Mouse (Mus musculus) cerebellum, adult (tissue): ENCODE measurements around the gene Cic.
"Not testable (repeated sequence)": the region's sequence is repeated elsewhere in the genome, so short reads cannot be mapped to it uniquely, and the experiment has no call there.

ENCODE experiments used
- ATAC-seq: cut with Nextera tagmentation; 2 replicates; pipeline ENCODE4 v1.9.2; 2017; ENCODE audit warnings: mild to moderate bottlenecking, moderate library complexity, mixed read lengths; ENCODE audit not compliant: insufficient number of reproducible peaks, low FRiP score, low TSS enrichment

Gene Cic

DNA sequence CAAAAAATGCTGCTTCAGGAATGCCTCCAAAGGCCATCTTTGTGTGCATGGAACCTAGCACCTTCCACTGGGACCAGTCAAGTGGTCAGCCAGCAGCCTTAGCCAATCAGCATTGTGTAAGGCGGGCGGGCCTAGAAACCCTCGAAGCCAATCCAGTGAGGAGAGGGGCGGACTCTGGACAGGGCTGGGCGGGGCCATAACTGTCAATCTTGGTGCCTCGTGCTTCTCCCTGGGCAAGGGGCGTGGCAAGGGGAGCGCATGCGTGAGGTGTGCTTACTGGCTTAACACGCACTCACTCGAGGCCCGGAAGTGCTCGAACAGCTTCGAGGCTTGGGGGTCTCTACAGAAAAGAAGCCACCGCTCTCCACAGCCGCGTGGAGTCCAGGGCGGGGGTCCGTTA lies 33.6 kb downstream of the Cic start, which contains the start of gene Prr19:
Gene Prr19, plus strand, starts transcription at position 349 of the 400 bp plus-strand sequence.
- no peak for ATAC-seq

DNA sequence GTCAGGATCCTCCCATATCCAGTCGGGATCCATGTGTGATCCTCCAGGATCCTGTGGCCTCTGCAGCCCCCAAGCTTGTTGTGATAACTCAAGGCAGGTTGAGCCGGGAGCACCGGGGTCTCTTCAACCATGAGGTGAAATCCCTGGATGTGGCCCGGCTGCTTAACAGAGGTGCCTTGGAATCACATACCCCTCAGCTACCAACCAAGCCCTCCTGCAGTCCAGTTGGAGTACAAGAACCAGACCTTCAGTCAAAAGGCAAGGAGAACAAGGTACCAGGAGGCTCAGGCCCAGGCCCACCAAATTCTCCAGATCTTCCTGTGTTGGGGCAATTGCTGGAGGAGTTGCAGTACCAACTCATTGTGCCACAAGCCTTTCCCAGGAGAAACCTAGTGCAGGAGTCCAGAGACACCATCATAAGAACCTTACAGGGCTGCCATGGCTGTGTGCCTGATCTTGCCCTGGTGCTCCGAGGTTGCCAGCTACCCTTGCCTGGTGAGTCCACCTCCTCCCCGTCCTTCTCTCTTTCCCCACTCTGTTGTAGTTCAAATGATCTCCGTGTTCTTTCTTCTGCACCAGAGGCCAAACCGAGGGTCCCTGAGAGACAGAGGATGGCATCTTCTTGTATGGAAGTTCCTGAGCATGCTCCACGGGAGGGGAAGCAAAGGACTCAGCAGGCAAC lies 35.6 kb downstream of the Cic start:
- no peak for ATAC-seq

DNA sequence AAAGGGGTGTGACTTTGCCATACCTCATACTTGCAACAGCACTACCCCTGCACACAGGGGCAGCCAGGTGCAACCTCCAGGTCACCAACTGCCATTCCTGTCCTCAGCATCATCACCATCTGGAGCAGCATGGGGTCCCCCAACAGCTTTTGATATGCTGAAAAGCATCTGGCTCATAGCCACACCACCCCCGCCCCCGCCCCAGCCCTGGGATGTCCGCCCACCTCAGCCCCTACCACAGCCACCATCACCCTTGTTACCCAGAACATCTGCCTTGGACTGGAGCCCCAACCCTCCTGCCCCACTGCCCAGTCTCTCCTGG lies 36.1 kb downstream of the Cic start:
- ATAC-seq: no peak

- ATAC-seq: no peak
Observed at GRCm38 (mm10) chr7:25305481-25305880, 38.0 kb downstream of the Cic start.

- ATAC-seq: peak; percentile 69; the same call in 1 of the 2 replicates
Observed at GRCm38 (mm10) chr7:25305956-25306613, 38.6 kb downstream of the Cic start, which contains the start of gene Tmem145. TSS of gene Tmem145 (plus strand) at chr7:25306106.

GRCm38 (mm10) chr7:25306614-25306996 lies 39.1 kb downstream of the Cic start:
- no peak for ATAC-seq

DNA sequence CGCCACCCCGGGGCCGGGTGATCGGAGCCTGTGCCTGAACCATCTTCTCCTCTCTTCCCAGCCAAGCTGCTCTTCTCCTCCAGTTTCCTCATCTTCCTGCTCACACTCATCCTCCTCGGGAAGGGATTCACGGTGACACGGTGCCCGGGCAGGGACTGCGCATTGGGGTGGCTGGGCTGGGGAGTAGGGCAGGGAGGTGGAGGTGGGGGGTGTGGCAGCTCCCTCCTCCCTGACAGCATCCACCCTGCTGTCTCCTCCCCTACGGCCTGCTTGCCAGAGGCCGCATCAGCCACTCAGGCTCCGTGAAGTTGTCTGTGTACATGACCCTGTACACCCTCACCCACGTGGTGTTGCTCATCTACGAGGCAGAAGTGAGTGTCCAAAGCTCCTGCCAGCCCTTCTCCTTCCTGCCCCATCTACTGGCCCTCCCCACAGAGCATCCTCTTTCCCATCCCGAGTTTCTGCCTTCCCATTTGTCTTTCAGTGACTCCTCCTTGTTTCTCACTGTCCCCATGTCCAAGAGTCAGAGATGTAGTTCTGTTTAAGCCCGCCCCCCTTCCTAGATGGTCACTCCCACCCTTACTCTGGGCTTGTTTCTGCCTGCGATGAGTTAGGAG lies 41.3 kb downstream of the Cic start:
- no peak for ATAC-seq

DNA sequence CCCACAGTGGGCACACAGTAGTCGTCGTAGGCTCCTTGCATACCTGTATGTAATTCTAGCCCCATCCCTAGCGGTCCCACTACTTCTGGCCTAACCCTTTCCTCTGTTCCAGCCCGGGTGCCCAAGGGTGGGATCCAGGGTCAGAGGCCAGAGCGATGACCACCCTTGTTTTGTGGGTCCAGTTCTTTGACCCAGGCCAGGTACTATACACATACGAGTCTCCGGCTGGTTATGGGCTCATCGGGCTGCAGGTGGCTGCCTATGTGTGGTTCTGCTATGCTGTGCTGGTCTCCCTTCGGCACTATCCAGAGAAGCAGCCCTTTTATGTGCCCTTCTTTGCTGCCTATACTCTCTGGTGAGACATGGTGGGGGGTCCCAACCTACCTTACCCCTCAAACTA lies 41.9 kb downstream of the Cic start:
- no peak for ATAC-seq

- ATAC-seq: no peak
Observed at GRCm38 (mm10) chr7:25311193-25311592, 43.7 kb downstream of the Cic start.

- no peak for ATAC-seq
Observed at GRCm38 (mm10) chr7:25313325-25313724, 45.8 kb downstream of the Cic start.

- no peak for ATAC-seq
Observed at GRCm38 (mm10) chr7:25314606-25315305, 47.3 kb downstream of the Cic start.

- ATAC-seq: no peak
Observed at GRCm38 (mm10) chr7:25315306-25316041, 48.0 kb downstream of the Cic start.

DNA sequence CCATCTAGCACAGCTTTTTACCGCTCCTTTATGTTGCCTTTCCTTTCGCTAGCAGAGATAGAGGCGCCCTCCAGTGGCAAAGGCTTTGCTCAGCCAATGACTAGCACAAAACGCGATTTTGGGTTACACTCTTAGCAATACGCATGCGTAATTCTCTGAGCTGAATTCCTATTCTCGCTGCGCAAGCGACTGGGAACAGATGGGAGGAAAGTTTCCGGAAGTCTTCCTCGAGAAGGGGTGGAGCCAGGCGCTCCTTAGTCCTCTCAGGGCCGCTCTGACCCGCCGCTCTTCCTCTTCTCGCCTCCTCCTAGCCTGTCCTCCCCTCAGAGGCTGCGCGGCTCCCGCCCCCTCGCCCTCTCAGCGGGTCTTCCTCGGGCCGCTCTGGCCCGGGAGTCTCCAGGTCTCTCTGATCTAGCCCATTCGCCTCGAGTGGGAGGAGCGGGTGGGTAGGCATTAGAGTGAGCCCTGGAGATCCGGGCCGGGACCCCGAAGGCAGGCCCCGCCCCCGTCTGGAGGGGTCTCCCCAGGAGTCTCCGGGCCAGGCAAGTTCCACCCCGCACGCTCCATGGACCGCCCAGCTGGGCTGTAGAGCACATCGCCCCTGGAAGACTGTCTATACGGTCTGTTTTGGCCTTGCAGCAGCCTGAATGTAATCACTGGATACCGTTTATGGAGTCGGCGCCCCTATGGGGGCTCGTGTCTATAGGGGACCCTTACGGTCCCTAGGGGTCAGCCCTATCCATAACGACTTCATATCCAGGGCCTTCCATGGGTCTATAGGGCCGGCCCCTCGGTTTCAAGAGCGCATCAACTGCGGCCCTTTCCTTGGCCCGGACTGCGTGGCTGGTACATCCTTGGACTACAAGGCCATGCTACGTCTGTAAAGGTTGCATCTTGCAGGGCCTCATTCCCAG lies 49.3 kb downstream of the Cic start, which contains the start of gene Megf8:
Gene Megf8, plus strand, starts transcription at position 633 of the 914 bp plus-strand sequence.
- peak; percentile 94 for ATAC-seq

DNA sequence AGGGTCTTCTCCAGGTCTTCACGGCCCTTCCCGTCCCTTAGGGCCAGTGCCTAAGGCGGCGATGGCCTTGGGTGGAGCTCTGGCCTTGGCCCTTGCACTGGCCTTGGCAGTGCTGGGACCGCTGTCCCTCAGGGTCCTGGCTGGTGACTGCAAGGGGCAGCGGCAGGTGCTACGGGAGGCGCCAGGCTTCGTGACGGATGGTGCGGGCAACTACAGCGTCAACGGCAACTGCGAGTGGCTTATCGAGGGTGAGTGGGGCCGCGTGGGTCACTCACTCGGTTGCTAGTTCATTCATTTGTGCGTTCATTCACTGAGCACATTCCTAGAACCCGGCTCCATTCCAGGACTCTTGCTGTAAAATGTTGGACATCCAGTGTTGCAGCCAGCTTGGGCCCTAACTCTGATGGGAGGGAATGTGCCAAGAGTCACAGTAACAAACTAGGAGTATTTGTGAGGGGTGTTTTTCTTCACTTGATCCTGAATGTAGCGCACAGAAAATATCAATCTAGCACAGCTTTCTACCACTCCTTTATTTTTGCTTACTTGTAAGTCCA lies 50.0 kb downstream of the Cic start:
- no peak for ATAC-seq

- no peak for ATAC-seq
Observed at GRCm38 (mm10) chr7:25322058-25322484, 54.6 kb downstream of the Cic start.

DNA sequence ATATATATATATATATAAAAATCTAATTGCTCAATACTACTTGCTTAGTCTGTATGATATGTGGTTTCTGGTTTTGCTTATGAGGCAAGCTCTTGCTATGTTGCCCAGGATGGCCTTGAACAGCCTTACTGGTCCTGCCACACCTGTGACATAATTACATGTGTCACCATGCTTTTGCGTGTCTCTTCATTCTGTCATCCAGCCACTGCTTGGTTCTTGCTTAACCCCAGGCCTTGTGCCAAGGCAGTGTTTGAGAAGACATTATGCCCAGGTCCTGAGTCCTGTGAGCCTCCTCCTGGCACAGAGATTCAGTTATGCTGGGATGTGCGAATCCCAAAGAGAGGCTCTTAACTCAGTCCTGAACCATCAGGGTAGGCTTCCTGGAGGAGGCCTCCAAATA lies 55.7 kb downstream of the Cic start:
- ATAC-seq: no peak

GRCm38 (mm10) chr7:25325431-25325830 lies 57.9 kb downstream of the Cic start:
- not testable (repeated sequence) for ATAC-seq

DNA sequence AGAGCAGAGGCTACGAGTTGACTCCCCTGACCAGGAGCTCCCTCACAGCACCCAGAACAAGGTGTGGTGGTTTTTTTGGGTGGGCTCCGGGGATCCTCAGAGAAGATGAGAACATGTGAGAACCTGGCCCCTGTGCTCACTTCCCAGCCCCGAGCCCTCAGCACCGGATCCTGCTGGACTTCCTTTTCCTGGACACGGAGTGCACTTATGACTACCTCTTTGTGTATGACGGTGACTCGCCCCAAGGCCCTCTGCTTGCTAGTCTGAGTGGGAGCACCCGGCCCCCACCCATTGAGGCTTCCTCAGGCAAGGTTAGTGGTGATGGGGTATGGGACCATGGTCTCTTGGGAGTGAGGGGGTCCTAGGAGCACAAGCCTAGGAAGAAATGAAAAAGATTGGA lies 58.7 kb downstream of the Cic start:
- no peak for ATAC-seq
